Mouse (Mus musculus): ENCODE data around the gene Olfr347. TPM values are rescaled to one million over a fixed set of nuclear protein-coding genes. Genes with fewer than 3 reads are reported as not detected.

The Olfr347 gene
- polyA plus RNA-seq (2014; fragmentation: Nextera tagmentation; extraction: Ambion mirVana): not detected in 2 replicates

- no peak within 1 kb of the TSS for H3K9ac ChIP-seq (ENCODE audit: low read length)
- H3K27ac ChIP-seq (ENCODE audit: low read depth, low read length): no peak within 1 kb of the TSS
- no peaks in the 10 kb centered on the region for H3K4me1 ChIP-seq (ENCODE audit: control insufficient read depth, insufficient read depth, low read length)
- no peaks in the 10 kb centered on the region for H3K36me3 ChIP-seq (ENCODE audit: control insufficient read depth, insufficient read depth, low read length)
- no peak for ATAC-seq
- no peak within 1 kb of the TSS for H3K4me2 ChIP-seq (ENCODE audit: low read length)
- no peaks in the 10 kb centered on the region for H3K27me3 ChIP-seq (replicated peaks; ENCODE audit: control insufficient read depth, insufficient read depth, low read length)
- H3K4me3 ChIP-seq (ENCODE audit: low read depth, low read length): no peak within 1 kb of the TSS
- H3K9me3 ChIP-seq (replicated peaks; ENCODE audit: control insufficient read depth, low read length): peaks cover 6% of the 10 kb centered on the region
- no peak for DNase-seq (ENCODE audit: low spot score)
Measured at GRCm38 (mm10) chr2:36731602-36732001, at the start of gene Olfr347. Gene Olfr347, plus strand, starts transcription at chr2:36731902.

DNA sequence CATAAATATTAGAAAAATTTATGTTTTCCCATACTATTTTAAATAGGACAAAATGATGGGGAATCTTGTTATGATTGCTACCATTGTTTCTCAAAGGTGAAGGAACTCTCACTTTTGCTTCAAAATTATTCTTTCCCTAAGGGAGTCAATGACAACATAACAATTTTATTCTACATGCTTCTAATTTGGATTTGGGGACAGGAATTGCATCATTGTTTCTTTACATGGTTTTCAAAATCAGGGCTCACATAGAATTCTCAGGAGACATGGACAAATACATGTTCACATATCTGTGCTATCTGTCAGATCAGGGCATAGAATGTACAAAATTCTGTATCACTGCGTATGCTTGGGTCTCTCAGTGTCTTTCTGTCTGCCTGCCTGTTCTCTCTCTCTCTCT lies 46.2 kb upstream of the Olfr347 start, which contains the start of gene Olfr346:
Gene Olfr346 (plus strand): TSS at position 301 of the 400 bp plus-strand sequence.
- Histone ChIP-seq H3K9me3 (replicated peaks; ENCODE audit: control insufficient read depth, low read length) (peaks cover 10% of the 10 kb centered on the region; the same call in 1 of the 2 replicates), H3K27me3 (replicated peaks; ENCODE audit: control insufficient read depth, insufficient read depth, low read length) (no peaks in the 10 kb centered on the region), H3K4me2 (ENCODE audit: low read length) (no peak within 1 kb of the TSS), H3K4me1 (ENCODE audit: control insufficient read depth, insufficient read depth, low read length) (no peaks in the 10 kb centered on the region), H3K27ac (ENCODE audit: low read depth, low read length) (no peak within 1 kb of the TSS), H3K9ac (ENCODE audit: low read length) (no peak within 1 kb of the TSS), H3K4me3 (ENCODE audit: low read depth, low read length) (no peak within 1 kb of the TSS), H3K36me3 (ENCODE audit: control insufficient read depth, insufficient read depth, low read length) (no peaks in the 10 kb centered on the region)
- ATAC-seq: no peak
- no peak for DNase-seq (ENCODE audit: low spot score)
- 96% methylated on average over 1 of the region's 1 CpGs for WGBS

DNA sequence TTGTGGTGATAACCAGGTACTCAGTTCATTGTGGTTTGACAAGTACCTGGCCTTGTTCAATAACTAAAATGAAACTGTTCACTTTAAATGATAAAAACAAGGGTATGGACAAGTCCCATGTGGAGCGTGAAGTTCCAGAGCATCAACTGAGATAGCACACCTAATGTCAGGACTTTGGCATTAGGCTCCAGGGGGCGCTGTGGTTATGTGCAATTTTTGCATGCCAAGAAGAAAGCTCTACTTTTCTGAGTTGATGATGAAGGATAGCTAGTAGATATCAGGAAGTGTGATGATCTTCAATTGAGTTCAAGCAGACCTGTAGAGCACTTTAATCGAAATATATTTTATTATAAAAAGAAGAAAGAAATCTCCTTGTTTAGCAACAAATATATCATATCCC lies 4.5 kb downstream of the Olfr347 start:
- ATAC-seq: no peak
- Histone ChIP-seq H3K9ac (ENCODE audit: low read length) (no peak overlapping the region), H3K9me3 (replicated peaks; ENCODE audit: control insufficient read depth, low read length) (no peaks in the 10 kb centered on the region; the same call in none of the 2 replicates), H3K4me3 (ENCODE audit: low read depth, low read length) (no peak overlapping the region), H3K4me2 (ENCODE audit: low read length) (no peak overlapping the region), H3K27me3 (replicated peaks; ENCODE audit: control insufficient read depth, insufficient read depth, low read length) (no peaks in the 10 kb centered on the region), H3K27ac (ENCODE audit: low read depth, low read length) (no peak overlapping the region), H3K4me1 (ENCODE audit: control insufficient read depth, insufficient read depth, low read length) (no peaks in the 10 kb centered on the region), H3K36me3 (ENCODE audit: control insufficient read depth, insufficient read depth, low read length) (no peaks in the 10 kb centered on the region)
- 60% methylated on average over 3 of the region's 3 CpGs for WGBS
- no peak for DNase-seq (ENCODE audit: low spot score)

DNA sequence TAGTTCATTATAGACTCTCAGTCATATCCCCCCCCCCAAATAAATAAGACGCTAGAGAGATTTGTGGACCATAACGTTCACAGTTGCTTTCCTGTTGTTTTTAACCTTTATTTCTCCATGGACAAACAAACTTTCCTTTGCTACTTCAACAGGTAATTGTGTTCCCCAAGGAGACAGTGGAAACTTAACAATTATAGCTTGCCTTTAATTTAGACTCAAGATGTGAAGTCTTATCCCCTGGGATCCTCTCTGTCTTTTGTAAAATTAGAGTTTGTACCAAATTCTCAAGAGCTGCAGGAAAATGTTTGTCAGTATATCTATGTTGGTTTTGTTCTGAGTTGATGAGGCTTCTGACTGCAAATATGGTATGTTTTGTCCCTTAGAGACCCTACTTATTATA lies 52.3 kb downstream of the Olfr347 start, which contains the start of gene Olfr348:
Gene Olfr348 (plus strand): TSS at position 301 of the 400 bp plus-strand sequence.
- 73% methylated on average over 2 of the region's 2 CpGs for WGBS
- no peaks in the 10 kb centered on the region for H3K36me3 ChIP-seq (ENCODE audit: control insufficient read depth, insufficient read depth, low read length)
- no peaks in the 10 kb centered on the region; the same call in 1 of the 2 replicates for H3K9me3 ChIP-seq (replicated peaks; ENCODE audit: control insufficient read depth, low read length)
- H3K4me2 ChIP-seq (ENCODE audit: low read length): no peak within 1 kb of the TSS
- ATAC-seq: no peak
- no peaks in the 10 kb centered on the region for H3K4me1 ChIP-seq (ENCODE audit: control insufficient read depth, insufficient read depth, low read length)
- DNase-seq (ENCODE audit: low spot score): no peak
- H3K4me3 ChIP-seq (ENCODE audit: low read depth, low read length): no peak within 1 kb of the TSS
- no peaks in the 10 kb centered on the region for H3K27me3 ChIP-seq (replicated peaks; ENCODE audit: control insufficient read depth, insufficient read depth, low read length)
- no peak within 1 kb of the TSS for H3K27ac ChIP-seq (ENCODE audit: low read depth, low read length)
- no peak within 1 kb of the TSS for H3K9ac ChIP-seq (ENCODE audit: low read length)

Other genes with a start within 250 kb of the Olfr347 start
- gene Olfr341, start 249.4 kb upstream of the Olfr347 start, polyA plus RNA-seq (2014; fragmentation: Nextera tagmentation; extraction: Ambion mirVana): not detected in 2 replicates
- not detected in 2 replicates for gene Olfr342, start 206.9 kb upstream of the Olfr347 start, polyA plus RNA-seq (2014; fragmentation: Nextera tagmentation; extraction: Ambion mirVana)
- not detected in 2 replicates for gene Olfr344, start 165.2 kb upstream of the Olfr347 start, polyA plus RNA-seq (2014; fragmentation: Nextera tagmentation; extraction: Ambion mirVana)
- gene Olfr345, start 91.9 kb upstream of the Olfr347 start, polyA plus RNA-seq (2014; fragmentation: Nextera tagmentation; extraction: Ambion mirVana): not detected in 2 replicates
- gene Olfr346, start 46.1 kb upstream of the Olfr347 start, polyA plus RNA-seq (2014; fragmentation: Nextera tagmentation; extraction: Ambion mirVana): not detected in 2 replicates
- gene Olfr348, start 52.4 kb downstream of the Olfr347 start, polyA plus RNA-seq (2014; fragmentation: Nextera tagmentation; extraction: Ambion mirVana): not detected in 2 replicates
- gene Olfr50, start 58.6 kb downstream of the Olfr347 start, polyA plus RNA-seq (2014; fragmentation: Nextera tagmentation; extraction: Ambion mirVana): not detected in 2 replicates
- gene Olfr3, start 85.1 kb downstream of the Olfr347 start, polyA plus RNA-seq (2014; fragmentation: Nextera tagmentation; extraction: Ambion mirVana): not detected in 2 replicates
- not detected in 2 replicates for gene Olfr350, start 114.4 kb downstream of the Olfr347 start, polyA plus RNA-seq (2014; fragmentation: Nextera tagmentation; extraction: Ambion mirVana)
- gene Olfr351, start 130.8 kb downstream of the Olfr347 start, polyA plus RNA-seq (2014; fragmentation: Nextera tagmentation; extraction: Ambion mirVana): not detected in 2 replicates
- gene Olfr352, start 136.6 kb downstream of the Olfr347 start, polyA plus RNA-seq (2014; fragmentation: Nextera tagmentation; extraction: Ambion mirVana): not detected in 2 replicates
- not detected in 2 replicates for gene Olfr353, start 161.0 kb downstream of the Olfr347 start, polyA plus RNA-seq (2014; fragmentation: Nextera tagmentation; extraction: Ambion mirVana)
- not detected in 2 replicates for gene Olfr354, start 173.8 kb downstream of the Olfr347 start, polyA plus RNA-seq (2014; fragmentation: Nextera tagmentation; extraction: Ambion mirVana)
- gene Olfr355, start 197.0 kb downstream of the Olfr347 start, polyA plus RNA-seq (2014; fragmentation: Nextera tagmentation; extraction: Ambion mirVana): not detected in 2 replicates
- gene Olfr356, start 205.2 kb downstream of the Olfr347 start, polyA plus RNA-seq (2014; fragmentation: Nextera tagmentation; extraction: Ambion mirVana): not detected in 2 replicates

All from forebrain, embryonic 14.5 days (tissue).